Mouse (Mus musculus) layer of hippocampus, adult 9-11 months (tissue): ENCODE results near the gene Tmco5b.

Experiments
- DNase-seq: peaks from one replicate; pipeline ENCODE4 v3.0.0; 2022

The Tmco5b gene

GRCm38 (mm10) chr2:113285432-113285831 lies at the start of gene Tmco5b:
Tmco5b (plus strand) TSS chr2:113285732.
- DNase-seq, result no peak

GRCm38 (mm10) chr2:113236993-113237392 lies 48.5 kb upstream of the Tmco5b start:
- DNase-seq, result no peak

GRCm38 (mm10) chr2:113238871-113239270 lies 46.7 kb upstream of the Tmco5b start:
- no peak for DNase-seq

- peak; percentile 29 for DNase-seq
Observed at GRCm38 (mm10) chr2:113302349-113303239, 17.1 kb downstream of the Tmco5b start.

GRCm38 (mm10) chr2:113303240-113303538 lies 17.7 kb downstream of the Tmco5b start:
- no peak for DNase-seq

GRCm38 (mm10) chr2:113305339-113305738 lies 19.8 kb downstream of the Tmco5b start:
- DNase-seq, result peak; percentile 51

GRCm38 (mm10) chr2:113311211-113311610 lies 25.7 kb downstream of the Tmco5b start:
- DNase-seq, result no peak

- DNase-seq, result no peak
Observed at GRCm38 (mm10) chr2:113323016-113323415, 37.5 kb downstream of the Tmco5b start.

- no peak for DNase-seq
Observed at GRCm38 (mm10) chr2:113333799-113334541, 48.4 kb downstream of the Tmco5b start.

- no peak for DNase-seq
Observed at GRCm38 (mm10) chr2:113335561-113336294, 50.2 kb downstream of the Tmco5b start.

GRCm38 (mm10) chr2:113344536-113344935 lies 59.0 kb downstream of the Tmco5b start:
- no peak for DNase-seq
